Mouse (Mus musculus) kidney, embryonic 16.5 days (tissue): ENCODE data around the gene Aldh6a1. TPM values are rescaled to one million over a fixed set of nuclear protein-coding genes. Genes with fewer than 3 reads are reported as not detected.

Experiments used
- ATAC-seq: fragments of 200-750 bp; cut with Nextera tagmentation; 2 replicates; pipeline ENCODE4 v1.8.0; 2017; ENCODE audit warnings: moderate TSS enrichment; ENCODE audit not compliant: low FRiP score, low TSS enrichment
- H3K27ac ChIP-seq: fragments of 300-500 bp; sonication (generic); 2 replicates; pipeline ENCODE4 v1.5.1; 2014; ENCODE audit warnings: low read length
- H3K27me3 ChIP-seq: fragments of 300-500 bp; sonication (generic); 2 replicates; pipeline ENCODE4 v1.6.1; 2014; ENCODE audit warnings: low read length, control low read depth, mixed read lengths; ENCODE audit not compliant: insufficient read depth
- H3K36me3 ChIP-seq: fragments of 300-500 bp; sonication (generic); 2 replicates; pipeline ENCODE4 v1.6.1; 2014; ENCODE audit warnings: low read length, control low read depth, mixed read lengths; ENCODE audit not compliant: insufficient read depth
- H3K4me1 ChIP-seq: fragments of 300-500 bp; sonication (generic); 2 replicates; pipeline ENCODE4 v1.6.1; 2014; ENCODE audit warnings: low read length, control low read depth, mixed read lengths; ENCODE audit not compliant: insufficient read depth
- H3K4me2 ChIP-seq: fragments of 300-500 bp; sonication (generic); replicated peaks from 2 replicates; pipeline ENCODE4 v1.6.1; 2014; ENCODE audit warnings: low read depth, low read length
- H3K4me3 ChIP-seq: fragments of 300-500 bp; sonication (generic); 2 replicates; pipeline ENCODE4 v1.5.1; 2014; ENCODE audit warnings: mild to moderate bottlenecking, low read length
- H3K9ac ChIP-seq: fragments of 300-500 bp; sonication (generic); replicated peaks from 2 replicates; pipeline ENCODE4 v1.6.1; 2014; ENCODE audit warnings: low read length
- H3K9me3 ChIP-seq: fragments of 300-500 bp; sonication (generic); 2 replicates; pipeline ENCODE4 v1.6.1; 2016; ENCODE audit warnings: low read length, control low read depth
- whole genome bisulfite sequencing: fragments of 180-500 bp; shearing (Covaris S2); extraction: QIAGEN DNeasy Blood & Tissue Kit; methylation state at CpG from one replicate; pipeline ENCODE4 v1.1.7; 2014; 5-methylcytosine and 5-hydroxymethylcytosine counted together
- polyA plus RNA-seq: library from polyadenylated mRNA; unstranded; fragments of >200 nt; fragmentation: Nextera tagmentation; extraction: Ambion mirVana; gene quantifications from 2 replicates; pipeline ENCODE4 v1.2.1, GENCODE M21; 2015

The Aldh6a1 gene
- polyA plus RNA-seq, 1 experiment from 2014 or later: 93.4 TPM

GRCm38 (mm10) chr12:84423990-84424389 is 26.8 kb downstream of the Aldh6a1 start:
- Histone ChIP-seq H3K4me3 (no peak overlapping the region), H3K9ac (no peak overlapping the region), H3K36me3 (no peaks in the 10 kb centered on the region), H3K27ac (no peak overlapping the region), H3K4me1 (no peaks in the 10 kb centered on the region), H3K9me3 (no peaks in the 10 kb centered on the region), H3K27me3 (no peaks in the 10 kb centered on the region), H3K4me2 (no peak overlapping the region)
- no peak for ATAC-seq
- 65% methylated on average over 3 of the region's 3 CpGs for WGBS

DNA sequence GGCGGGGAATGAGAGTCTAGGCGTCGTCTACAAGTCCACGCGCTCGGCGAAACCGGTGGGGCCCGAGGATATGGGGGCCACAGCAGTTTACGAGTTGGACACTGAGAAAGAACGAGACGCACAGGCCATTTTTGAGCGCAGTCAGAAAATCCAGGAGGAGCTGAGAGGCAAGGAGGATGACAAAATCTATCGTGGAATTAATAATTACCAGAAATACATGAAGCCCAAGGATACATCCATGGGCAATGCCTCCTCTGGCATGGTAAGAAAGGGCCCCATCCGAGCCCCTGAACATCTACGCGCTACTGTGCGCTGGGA is 33.2 kb downstream of the Aldh6a1 start:
- ATAC-seq: no peak
- 31% methylated on average over 18 of the region's 18 CpGs for WGBS
- peak overlapping the region; percentile 53 for H3K4me3 ChIP-seq
- peak overlapping the region; percentile 82 for H3K9ac ChIP-seq
- no peaks in the 10 kb centered on the region; the same call in 1 of the 2 replicates for H3K36me3 ChIP-seq
- H3K4me2 ChIP-seq: peak overlapping the region; percentile 83
- H3K27ac ChIP-seq: no peak overlapping the region
- H3K4me1 ChIP-seq: no peaks in the 10 kb centered on the region
- H3K9me3 ChIP-seq: no peaks in the 10 kb centered on the region; the same call in 1 of the 2 replicates
- H3K27me3 ChIP-seq: no peaks in the 10 kb centered on the region

DNA sequence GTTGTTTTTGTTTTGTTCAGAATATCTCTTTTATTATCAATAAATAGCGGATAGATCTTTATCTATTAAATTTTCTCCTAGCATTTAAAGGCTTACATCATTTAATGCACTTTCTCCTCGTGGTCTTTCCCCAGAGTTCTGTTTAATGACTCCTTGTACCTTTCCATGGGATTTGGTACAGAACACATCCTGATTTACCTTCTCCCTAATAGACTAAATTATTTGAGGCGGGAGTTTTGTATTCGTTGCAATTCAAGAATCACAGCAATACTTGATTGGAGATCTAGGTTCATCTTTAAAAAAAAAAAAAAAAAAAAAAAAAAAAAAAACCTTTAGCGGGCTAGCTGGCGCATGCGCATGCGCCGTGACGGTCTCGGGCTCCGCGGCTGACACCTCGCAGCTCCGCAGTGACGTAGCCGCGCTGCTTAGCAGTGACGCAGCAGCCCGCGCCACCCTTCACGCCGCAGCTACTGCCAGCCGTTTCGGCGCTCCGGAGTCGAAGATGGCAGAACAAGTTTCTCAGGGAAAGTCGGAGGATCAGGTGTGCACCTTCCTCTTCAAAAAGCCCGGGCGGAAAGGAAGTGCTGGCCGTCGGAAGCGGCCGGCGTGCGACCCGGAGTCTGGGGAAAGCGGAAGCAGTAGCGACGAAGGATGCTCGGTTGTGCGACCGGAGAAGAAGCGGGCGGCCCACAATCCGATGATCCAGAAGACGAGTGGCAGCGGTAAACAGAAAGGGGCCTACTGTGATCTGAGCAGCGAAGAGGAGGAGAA is 33.8 kb downstream of the Aldh6a1 start, which contains the start of gene Rnf113a2:
Rnf113a2 (plus strand) TSS at position 363 of the 771 bp plus-strand sequence.
- Histone ChIP-seq H3K9ac (peak within 1 kb of the TSS; percentile 82), H3K27ac (no peak within 1 kb of the TSS), H3K4me3 (peak within 1 kb of the TSS; percentile 53), H3K9me3 (no peaks in the 10 kb centered on the region; the same call in 1 of the 2 replicates), H3K36me3 (no peaks in the 10 kb centered on the region; the same call in 1 of the 2 replicates), H3K4me1 (no peaks in the 10 kb centered on the region), H3K27me3 (no peaks in the 10 kb centered on the region), H3K4me2 (peak within 1 kb of the TSS; percentile 83)
- 3% methylated on average over 50 of the region's 50 CpGs for WGBS
- peak; percentile 85; the same call in 1 of the 2 replicates for ATAC-seq

DNA sequence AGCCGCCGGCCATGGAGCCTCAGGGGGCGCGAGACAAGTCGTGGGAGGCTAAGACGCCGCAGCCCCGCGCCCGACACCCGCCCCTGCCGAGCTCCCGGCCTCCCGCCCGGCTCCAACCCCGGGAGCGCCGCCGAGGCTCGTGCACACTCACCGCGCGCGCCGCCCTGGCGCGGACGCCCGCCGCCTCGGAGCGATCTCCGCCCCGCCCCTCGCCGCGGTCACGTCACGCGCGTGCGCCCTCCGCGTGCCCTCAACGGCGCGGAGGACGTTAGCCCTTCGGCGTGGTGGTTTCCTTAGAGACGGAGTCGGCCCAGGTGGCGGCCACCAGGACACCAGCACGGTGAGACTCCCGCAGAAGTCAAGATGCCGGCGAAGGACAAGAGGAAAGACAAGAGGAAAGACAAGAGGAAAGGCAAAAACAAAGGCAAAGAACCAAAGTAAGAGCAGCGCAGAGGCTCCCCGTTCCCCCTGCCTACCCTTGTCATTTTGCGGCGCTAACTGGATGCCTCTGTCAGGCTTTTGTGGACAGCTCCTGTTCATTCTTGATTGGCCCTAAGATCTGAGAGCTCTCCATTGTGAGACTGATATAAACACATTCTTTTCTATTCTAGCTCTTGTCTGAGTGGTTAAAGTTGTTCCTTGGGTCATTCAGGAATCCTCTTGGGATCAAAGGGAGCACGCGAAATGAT is 41.8 kb downstream of the Aldh6a1 start, which contains the start of the genes Entpd5 and Bbof1:
Entpd5 (minus strand) TSS at position 211 of the 689 bp plus-strand sequence.
Bbof1 (plus strand) TSS at position 253 of the 689 bp plus-strand sequence.
- Histone ChIP-seq H3K4me2 (peak within 1 kb of the TSS; percentile 91), H3K9ac (peak within 1 kb of the TSS; percentile 88), H3K27ac (peak within 1 kb of the TSS; percentile 84), H3K27me3 (peaks cover 3% of the 10 kb centered on the region; the same call in 1 of the 2 replicates), H3K36me3 (no peaks in the 10 kb centered on the region), H3K4me3 (peak within 1 kb of the TSS; percentile 90), H3K9me3 (no peaks in the 10 kb centered on the region), H3K4me1 (peaks cover 7% of the 10 kb centered on the region; the same call in 1 of the 2 replicates)
- peak; percentile 95 for ATAC-seq
- WGBS: 2% methylated on average over 41 of the region's 63 CpGs

DNA sequence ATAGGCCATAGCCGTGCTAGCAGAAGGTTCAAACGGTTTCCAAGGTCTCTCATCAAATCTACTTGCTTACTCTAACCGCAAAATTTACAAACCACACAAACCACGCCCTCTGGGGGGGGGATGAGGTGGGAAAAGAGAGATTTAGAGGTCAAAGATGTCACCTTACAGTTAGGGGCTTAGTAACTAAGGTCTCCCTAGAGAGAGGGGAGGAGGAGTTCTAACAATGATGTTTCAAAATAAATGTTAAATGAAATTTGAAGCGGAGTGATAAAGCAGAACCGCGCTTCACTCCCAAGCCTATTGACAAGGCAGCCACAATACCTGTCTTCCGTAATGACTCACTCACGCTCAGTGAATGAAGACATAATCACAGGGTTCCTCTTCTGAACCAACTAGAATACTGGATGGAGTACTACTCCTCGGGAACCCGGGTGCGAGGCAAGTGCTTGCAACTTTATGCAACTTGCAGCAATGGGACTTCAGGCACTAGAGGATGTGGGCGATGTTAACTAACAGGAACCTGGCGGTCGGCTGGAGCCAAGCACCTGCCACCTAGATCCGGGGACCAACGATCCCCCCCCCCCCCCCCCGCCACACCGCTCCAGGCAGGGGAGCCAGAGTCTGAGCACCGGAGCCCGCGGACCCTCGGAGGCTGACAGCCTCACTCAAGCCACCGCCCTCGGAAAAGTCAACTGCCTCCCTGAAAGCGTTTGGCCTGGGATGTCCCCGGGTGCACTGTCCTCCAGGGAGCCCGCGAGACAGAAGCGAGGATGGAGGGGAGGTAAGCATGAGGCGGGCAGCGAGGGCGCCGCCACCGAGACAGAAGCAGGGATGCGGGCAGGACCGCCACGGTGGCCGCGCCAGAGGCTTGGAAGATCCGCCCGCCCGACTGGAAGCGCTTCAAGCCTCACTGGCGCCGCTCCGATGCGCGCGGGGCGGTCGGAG is 42.7 kb downstream of the Aldh6a1 start:
- peaks cover 3% of the 10 kb centered on the region; the same call in 1 of the 2 replicates for H3K27me3 ChIP-seq
- H3K9me3 ChIP-seq: no peaks in the 10 kb centered on the region
- H3K9ac ChIP-seq: peak overlapping the region; percentile 88
- peak overlapping the region; percentile 90 for H3K4me3 ChIP-seq
- H3K4me1 ChIP-seq: peaks cover 7% of the 10 kb centered on the region; the same call in 1 of the 2 replicates
- ATAC-seq: no peak; the same call in 1 of the 2 replicates
- H3K36me3 ChIP-seq: no peaks in the 10 kb centered on the region
- H3K27ac ChIP-seq: peak overlapping the region; percentile 84
- peak overlapping the region; percentile 91 for H3K4me2 ChIP-seq
- 1% methylated on average over 46 of the region's 52 CpGs for WGBS

DNA sequence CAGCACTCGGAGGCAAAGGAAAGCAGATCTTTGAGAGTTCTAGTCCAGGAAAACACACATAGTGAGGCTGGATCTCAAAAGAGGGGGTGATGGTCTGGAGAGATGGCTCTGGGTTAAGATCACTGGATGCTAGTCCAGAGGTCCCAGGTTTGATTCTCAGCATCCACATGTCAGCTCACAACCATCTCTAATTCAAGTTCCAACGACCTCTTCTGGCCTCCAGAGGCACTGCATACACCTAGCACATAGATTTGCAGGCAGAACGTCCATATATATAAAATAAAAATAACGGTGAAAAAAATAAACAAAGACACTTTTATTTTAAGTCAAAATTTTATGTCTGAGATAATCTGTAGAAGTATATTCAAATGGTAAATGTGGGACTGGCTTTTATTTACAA is 43.5 kb downstream of the Aldh6a1 start:
- no peak for ATAC-seq
- WGBS: 59% methylated on average over 4 of the region's 4 CpGs

DNA sequence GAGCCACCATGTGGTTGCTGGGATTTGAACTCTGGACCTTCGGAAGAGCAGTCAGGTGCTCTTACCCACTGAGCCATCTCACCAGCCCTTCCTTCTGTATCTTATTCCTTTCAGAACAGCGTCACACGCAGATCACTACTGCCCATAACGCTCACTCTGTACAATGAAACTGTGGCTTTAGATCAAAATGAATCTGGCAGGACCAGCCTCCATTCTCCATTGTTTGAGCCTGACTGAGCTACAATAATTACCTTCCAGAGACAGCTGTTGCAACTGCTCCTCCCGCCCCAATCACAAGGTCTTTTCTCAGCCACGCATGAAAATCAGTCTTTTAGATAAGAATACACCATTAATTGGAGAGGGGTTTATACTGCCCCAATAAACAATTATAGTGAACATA is 46.3 kb downstream of the Aldh6a1 start:
- H3K9me3 ChIP-seq: no peaks in the 10 kb centered on the region
- H3K36me3 ChIP-seq: no peaks in the 10 kb centered on the region
- no peak overlapping the region for H3K27ac ChIP-seq
- 88% methylated on average over 6 of the region's 6 CpGs for WGBS
- H3K4me2 ChIP-seq: no peak overlapping the region
- H3K9ac ChIP-seq: no peak overlapping the region
- no peaks in the 10 kb centered on the region for H3K27me3 ChIP-seq
- H3K4me3 ChIP-seq: no peak overlapping the region
- H3K4me1 ChIP-seq: peaks cover 7% of the 10 kb centered on the region; the same call in 1 of the 2 replicates
- ATAC-seq: no peak

More for the DNA sequence above, 43.5 kb downstream of the Aldh6a1 start:
- Histone ChIP-seq H3K4me2 (no peak overlapping the region), H3K4me1 (peaks cover 7% of the 10 kb centered on the region; the same call in 1 of the 2 replicates), H3K9ac (no peak overlapping the region), H3K27ac (no peak overlapping the region), H3K27me3 (peaks cover 3% of the 10 kb centered on the region; the same call in 1 of the 2 replicates), H3K36me3 (no peaks in the 10 kb centered on the region), H3K4me3 (no peak overlapping the region), H3K9me3 (no peaks in the 10 kb centered on the region)

DNA sequence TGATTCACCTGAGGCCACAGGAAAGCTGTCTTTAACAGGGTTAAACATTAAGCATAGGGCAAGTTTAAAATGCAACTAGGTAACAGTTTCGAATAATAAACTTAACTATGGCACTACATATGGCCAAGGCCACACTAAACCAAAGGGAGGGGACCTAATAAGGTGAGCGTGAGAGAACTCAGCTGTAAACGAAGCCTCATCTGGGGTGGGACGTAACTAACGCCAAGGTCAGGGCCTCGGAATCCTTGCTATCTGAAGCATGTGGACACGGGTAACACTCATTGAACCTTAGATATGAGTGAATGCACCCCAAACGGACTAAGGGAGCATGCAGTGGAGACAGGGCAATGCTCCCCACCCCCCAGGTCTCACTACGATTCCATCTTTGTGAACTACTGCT is 47.9 kb downstream of the Aldh6a1 start:
- Histone ChIP-seq H3K9me3 (no peaks in the 10 kb centered on the region), H3K4me1 (peaks cover 8% of the 10 kb centered on the region; the same call in 1 of the 2 replicates), H3K27ac (peak overlapping the region; percentile 82), H3K36me3 (no peaks in the 10 kb centered on the region), H3K27me3 (no peaks in the 10 kb centered on the region), H3K9ac (no peak overlapping the region), H3K4me3 (no peak overlapping the region), H3K4me2 (no peak overlapping the region)
- peak; percentile 95 for ATAC-seq
- 55% methylated on average over 9 of the region's 9 CpGs for WGBS

DNA sequence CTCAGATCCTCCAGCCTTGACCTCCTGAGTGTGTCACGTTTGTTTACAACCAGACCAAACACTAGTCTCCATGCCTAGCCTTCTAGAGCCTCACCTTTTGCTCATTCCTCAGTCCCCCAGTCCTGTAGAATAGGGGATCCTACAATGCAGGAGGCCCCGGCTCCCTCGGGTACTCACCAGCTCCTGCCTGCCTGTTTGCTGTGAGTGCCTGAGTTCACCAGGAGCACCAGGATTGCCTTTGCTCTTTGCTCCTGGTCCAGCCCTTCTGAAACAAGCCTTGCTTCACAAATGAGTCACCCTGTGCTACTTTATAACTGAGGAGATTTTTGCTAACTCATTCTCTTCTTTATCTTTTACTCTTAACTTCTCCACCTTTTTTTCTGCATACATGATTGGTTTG is 50.2 kb downstream of the Aldh6a1 start:
- Histone ChIP-seq H3K9ac (no peak overlapping the region), H3K4me3 (0 out of 2 replicates have a peak overlapping the region, but pooled peaks have one; percentile 10), H3K27ac (peak overlapping the region; percentile 65), H3K27me3 (no peaks in the 10 kb centered on the region), H3K4me2 (no peak overlapping the region), H3K4me1 (peaks cover 4% of the 10 kb centered on the region; the same call in 1 of the 2 replicates), H3K9me3 (no peaks in the 10 kb centered on the region), H3K36me3 (no peaks in the 10 kb centered on the region)
- 57% methylated on average over 3 of the region's 3 CpGs for whole genome bisulfite sequencing
- ATAC-seq: no peak
